Mouse (Mus musculus) heart, embryonic 11.5 days (tissue): Measurements from ENCODE around the gene Ank. TPM values are rescaled to one million over a fixed set of nuclear protein-coding genes. Genes with fewer than 3 reads are reported as not detected.

Experiments used
- ATAC-seq: fragments of 200-750 bp; cut with Nextera tagmentation; replicated peaks from 2 replicates; pipeline ENCODE4 v1.8.0; 2017; ENCODE audit warnings: moderate library complexity; ENCODE audit not compliant: insufficient number of reproducible peaks, low FRiP score, low TSS enrichment
- H3K27ac ChIP-seq: fragments of 300-500 bp; sonication (generic); 2 replicates; pipeline ENCODE4 v1.5.1; 2014; ENCODE audit warnings: mild to moderate bottlenecking, low read depth, low read length
- H3K27me3 ChIP-seq: fragments of 300-500 bp; sonication (generic); 2 replicates; pipeline ENCODE4 v1.6.1; 2014; ENCODE audit warnings: mild to moderate bottlenecking, low read length, mixed read lengths; ENCODE audit not compliant: control insufficient read depth, insufficient read depth
- H3K36me3 ChIP-seq: fragments of 300-500 bp; sonication (generic); 2 replicates; pipeline ENCODE4 v1.6.1; 2014; ENCODE audit warnings: mild to moderate bottlenecking, low read length, moderate library complexity, mixed read lengths; ENCODE audit not compliant: control insufficient read depth, insufficient read depth
- H3K4me1 ChIP-seq: fragments of 300-500 bp; sonication (generic); 2 replicates; pipeline ENCODE4 v1.6.1; 2014; ENCODE audit warnings: low read length; ENCODE audit not compliant: control insufficient read depth, insufficient read depth
- H3K4me2 ChIP-seq: fragments of 300-500 bp; sonication (generic); 2 replicates; pipeline ENCODE4 v1.6.1; 2014; ENCODE audit warnings: mild to moderate bottlenecking, moderate library complexity
- H3K4me3 ChIP-seq: fragments of 300-500 bp; sonication (generic); 2 replicates; pipeline ENCODE4 v1.5.1; 2014; ENCODE audit warnings: low read depth, low read length
- H3K9ac ChIP-seq: fragments of 300-500 bp; sonication (generic); 2 replicates; pipeline ENCODE4 v1.6.1; 2014; ENCODE audit warnings: mild to moderate bottlenecking, low read depth, low read length, moderate library complexity
- H3K9me3 ChIP-seq: fragments of 300-500 bp; sonication (generic); replicated peaks from 2 replicates; pipeline ENCODE4 v1.6.1; 2016; ENCODE audit warnings: low read length; ENCODE audit not compliant: control insufficient read depth
- WGBS: fragments of 180-500 bp; shearing (Covaris S2); extraction: QIAGEN DNeasy Blood & Tissue Kit; methylation state at CpG from one replicate; pipeline ENCODE4 v1.1.7; 2014; ENCODE audit not compliant: insufficient replicate concordance; 5-methylcytosine and 5-hydroxymethylcytosine counted together
- polyA plus RNA-seq: library from polyadenylated mRNA; unstranded; fragments of >200 nt; fragmentation: Nextera tagmentation; extraction: Ambion mirVana; gene quantifications from 2 replicates; pipeline ENCODE4 v1.2.1, GENCODE M21; 2014

Gene Ank
- polyA plus RNA-seq, 1 experiment from 2014 or later, result 13.5 TPM

DNA sequence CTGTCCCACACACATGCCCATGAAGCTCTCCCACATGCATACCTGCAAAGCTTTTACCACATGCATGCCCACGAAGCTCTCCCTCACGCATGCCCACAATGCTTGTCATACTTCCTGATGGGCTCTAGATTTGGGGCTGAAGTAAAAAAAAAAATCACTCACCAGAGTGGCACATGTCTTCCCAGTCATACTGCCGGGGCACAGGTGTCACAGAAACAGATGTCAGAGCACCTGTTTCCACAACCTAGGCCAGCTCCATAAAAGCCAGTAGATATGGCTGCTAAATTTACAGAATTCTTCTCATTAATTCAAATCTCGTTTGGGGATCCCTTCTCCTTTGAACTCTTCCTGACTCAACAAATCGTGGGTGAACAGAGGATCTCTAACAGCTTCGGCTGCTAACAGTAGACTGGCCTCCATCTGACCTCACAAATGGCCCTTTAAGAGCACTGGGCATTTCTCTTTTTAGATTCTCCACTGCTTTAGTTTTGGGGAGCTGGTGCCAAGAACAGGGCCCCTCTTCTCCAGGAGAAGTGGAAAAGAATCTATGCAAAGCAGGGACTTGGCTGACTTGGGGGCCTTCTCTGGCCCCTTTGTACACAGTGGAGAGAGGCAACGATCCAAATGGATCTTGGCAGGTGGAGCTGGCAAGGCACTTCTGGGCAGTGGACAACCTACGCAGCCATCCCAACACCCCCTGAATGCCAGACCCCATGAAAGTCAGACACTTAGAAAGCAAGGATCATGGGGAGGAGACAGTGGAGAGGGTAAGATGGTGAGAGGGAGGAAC, 108.7 kb downstream of the Ank start:
- 82% methylated on average over 8 of the region's 8 CpGs for WGBS
- no peak for ATAC-seq
- no peaks in the 10 kb centered on the region for H3K36me3 ChIP-seq
- H3K4me3 ChIP-seq, result no peak overlapping the region
- no peak overlapping the region for H3K27ac ChIP-seq
- no peak overlapping the region for H3K4me2 ChIP-seq
- peaks cover 5% of the 10 kb centered on the region; the same call in 1 of the 2 replicates for H3K4me1 ChIP-seq
- H3K9me3 ChIP-seq, result no peaks in the 10 kb centered on the region
- H3K9ac ChIP-seq, result no peak overlapping the region
- H3K27me3 ChIP-seq, result no peaks in the 10 kb centered on the region

DNA sequence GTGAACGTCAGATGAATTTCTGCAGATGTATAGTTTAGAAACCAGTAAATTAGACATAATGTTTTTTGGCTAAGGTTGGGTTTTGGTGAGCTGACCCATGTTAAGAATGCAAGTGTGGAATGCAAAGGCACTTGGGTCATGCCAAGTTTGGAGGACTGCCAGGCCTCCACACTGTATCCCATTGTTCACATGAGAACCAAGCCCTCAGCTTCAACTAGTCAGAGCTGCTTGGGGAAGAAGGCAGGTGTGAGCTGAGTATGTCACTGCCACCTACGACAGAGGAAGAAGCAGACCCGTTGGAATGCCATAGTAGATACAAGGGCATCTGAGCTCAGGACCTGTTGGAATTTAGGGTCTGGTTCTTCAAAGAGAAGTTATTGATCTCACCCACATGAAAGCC, 109.5 kb downstream of the Ank start:
- no peaks in the 10 kb centered on the region for H3K27me3 ChIP-seq
- H3K36me3 ChIP-seq, result no peaks in the 10 kb centered on the region
- H3K4me2 ChIP-seq, result no peak overlapping the region
- ATAC-seq, result no peak
- peaks cover 5% of the 10 kb centered on the region; the same call in 1 of the 2 replicates for H3K4me1 ChIP-seq
- no peak overlapping the region for H3K27ac ChIP-seq
- no peak overlapping the region for H3K9ac ChIP-seq
- H3K4me3 ChIP-seq, result no peak overlapping the region
- WGBS, result 45% methylated on average over 3 of the region's 3 CpGs
- no peaks in the 10 kb centered on the region for H3K9me3 ChIP-seq

DNA sequence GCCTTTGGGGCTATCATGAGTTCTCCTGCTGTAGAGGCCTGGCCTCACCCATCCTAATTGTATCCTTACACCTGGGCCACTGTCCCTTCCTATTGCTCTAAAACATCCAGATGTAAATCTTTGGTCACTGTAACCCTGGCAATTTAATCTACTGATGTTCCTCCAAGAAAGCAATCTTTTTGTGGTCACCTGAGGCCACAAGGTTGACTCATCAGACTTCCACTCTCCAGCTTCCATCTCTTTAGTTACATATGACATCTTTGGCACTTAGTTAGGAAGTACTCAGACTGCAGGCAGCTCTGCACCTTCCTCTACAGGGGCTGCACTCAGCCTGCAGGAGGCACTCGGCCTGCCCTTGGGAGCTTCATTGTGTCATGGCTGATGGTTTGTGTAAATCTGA, 110.4 kb downstream of the Ank start:
- no peak for ATAC-seq
- no peak overlapping the region for H3K4me3 ChIP-seq
- H3K9ac ChIP-seq, result no peak overlapping the region
- H3K9me3 ChIP-seq, result no peaks in the 10 kb centered on the region
- H3K27me3 ChIP-seq, result no peaks in the 10 kb centered on the region
- 77% methylated on average over 1 of the region's 1 CpGs for WGBS
- peaks cover 5% of the 10 kb centered on the region; the same call in 1 of the 2 replicates for H3K4me1 ChIP-seq
- no peak overlapping the region for H3K4me2 ChIP-seq
- no peak overlapping the region for H3K27ac ChIP-seq
- H3K36me3 ChIP-seq, result no peaks in the 10 kb centered on the region

DNA sequence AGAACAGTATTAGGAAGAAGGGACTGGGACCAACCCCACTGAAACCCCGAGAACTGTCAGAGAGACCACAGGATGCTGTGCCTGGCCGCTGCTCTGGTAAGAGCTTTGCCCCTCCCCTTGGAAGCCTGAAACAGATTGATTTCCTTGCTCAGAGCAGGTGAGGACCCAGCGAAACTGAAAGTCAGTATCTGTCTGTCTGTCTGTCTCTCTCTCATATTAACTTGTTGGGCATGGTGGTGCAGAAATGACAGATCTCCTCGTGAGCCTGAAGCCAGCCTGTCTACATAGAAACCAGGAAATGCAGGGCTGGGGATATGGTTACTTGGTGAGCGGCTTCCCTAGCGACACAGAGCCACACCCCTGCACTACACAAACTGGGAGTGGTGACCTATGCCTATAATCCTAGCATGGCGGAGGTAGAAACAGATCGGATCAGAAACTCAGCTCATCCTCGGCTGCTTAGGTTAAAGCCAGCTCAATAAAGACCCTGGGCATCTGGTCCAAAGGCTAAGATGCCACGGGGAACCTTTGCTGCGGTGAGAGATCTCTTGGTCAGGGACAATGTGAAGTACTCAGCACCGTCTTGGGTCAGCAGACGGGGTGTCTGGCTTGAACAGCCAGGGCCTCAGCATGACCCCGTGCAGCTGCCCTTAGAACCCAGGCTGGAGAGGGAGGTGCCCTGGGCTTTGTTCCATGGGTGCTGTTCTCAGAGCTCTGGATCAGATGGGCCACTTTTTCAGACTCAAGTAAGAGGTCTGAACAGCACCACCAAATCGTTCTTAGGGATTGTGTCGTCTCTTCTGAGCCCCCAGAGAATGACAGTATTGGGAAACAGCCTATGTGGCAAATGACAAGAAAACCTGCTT, 111.7 kb downstream of the Ank start:
- no peaks in the 10 kb centered on the region for H3K9me3 ChIP-seq
- no peaks in the 10 kb centered on the region for H3K27me3 ChIP-seq
- H3K4me3 ChIP-seq, result no peak overlapping the region
- no peak for ATAC-seq
- H3K27ac ChIP-seq, result no peak overlapping the region
- H3K9ac ChIP-seq, result no peak overlapping the region
- peaks cover 5% of the 10 kb centered on the region; the same call in 1 of the 2 replicates for H3K4me1 ChIP-seq
- H3K4me2 ChIP-seq, result no peak overlapping the region
- WGBS, result 80% methylated on average over 16 of the region's 16 CpGs
- H3K36me3 ChIP-seq, result no peaks in the 10 kb centered on the region

DNA sequence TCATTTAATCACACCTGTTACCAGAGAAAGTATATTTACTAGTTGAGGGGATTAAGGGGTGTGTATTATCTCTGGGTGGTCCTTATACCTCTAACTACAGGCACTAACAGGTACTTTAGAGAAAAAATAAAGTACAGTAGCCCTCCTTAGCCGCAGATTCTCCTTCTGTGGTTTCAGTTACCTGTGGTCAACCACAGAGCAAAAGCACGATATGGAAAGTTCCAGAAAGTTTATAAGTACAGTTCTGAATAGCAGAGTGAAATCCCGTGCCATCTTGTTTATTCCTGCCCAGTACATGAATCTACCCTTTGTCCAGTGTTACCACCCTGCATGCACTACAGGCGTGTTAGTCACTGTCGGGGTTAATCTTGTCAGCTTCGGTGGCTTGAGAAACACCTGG, 112.4 kb downstream of the Ank start:
- Histone ChIP-seq H3K4me3 (no peak overlapping the region), H3K9me3 (no peaks in the 10 kb centered on the region), H3K27me3 (no peaks in the 10 kb centered on the region), H3K4me2 (no peak overlapping the region), H3K4me1 (peaks cover 5% of the 10 kb centered on the region; the same call in 1 of the 2 replicates), H3K36me3 (no peaks in the 10 kb centered on the region), H3K27ac (no peak overlapping the region), H3K9ac (no peak overlapping the region)
- ATAC-seq, result no peak
- WGBS, result 90% methylated on average over 6 of the region's 6 CpGs

DNA sequence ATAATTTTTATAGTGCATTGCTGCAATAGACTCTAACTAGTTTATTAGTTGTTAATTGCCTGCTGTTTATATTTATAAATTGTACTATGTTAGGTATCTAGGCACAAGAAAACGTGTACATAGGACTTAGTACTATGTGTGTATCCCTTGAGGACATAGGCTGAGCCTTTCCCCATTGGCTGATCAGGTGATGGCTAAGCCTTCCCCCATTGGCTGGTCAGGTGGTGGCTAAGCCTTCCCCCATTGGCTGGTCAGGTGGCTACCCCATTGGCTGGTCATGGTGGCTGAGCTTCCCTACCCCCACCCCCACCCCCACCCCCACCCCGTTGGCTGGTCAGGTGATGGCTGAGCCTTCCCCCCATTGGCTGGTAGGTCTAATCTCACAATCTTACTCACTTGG, 113.4 kb downstream of the Ank start:
- Histone ChIP-seq H3K27me3 (no peaks in the 10 kb centered on the region), H3K9ac (no peak overlapping the region), H3K4me3 (no peak overlapping the region), H3K9me3 (no peaks in the 10 kb centered on the region), H3K4me2 (no peak overlapping the region), H3K4me1 (peaks cover 5% of the 10 kb centered on the region; the same call in 1 of the 2 replicates), H3K36me3 (no peaks in the 10 kb centered on the region), H3K27ac (no peak overlapping the region)
- no peak for ATAC-seq
- WGBS, result 84% methylated on average over 2 of the region's 2 CpGs

DNA sequence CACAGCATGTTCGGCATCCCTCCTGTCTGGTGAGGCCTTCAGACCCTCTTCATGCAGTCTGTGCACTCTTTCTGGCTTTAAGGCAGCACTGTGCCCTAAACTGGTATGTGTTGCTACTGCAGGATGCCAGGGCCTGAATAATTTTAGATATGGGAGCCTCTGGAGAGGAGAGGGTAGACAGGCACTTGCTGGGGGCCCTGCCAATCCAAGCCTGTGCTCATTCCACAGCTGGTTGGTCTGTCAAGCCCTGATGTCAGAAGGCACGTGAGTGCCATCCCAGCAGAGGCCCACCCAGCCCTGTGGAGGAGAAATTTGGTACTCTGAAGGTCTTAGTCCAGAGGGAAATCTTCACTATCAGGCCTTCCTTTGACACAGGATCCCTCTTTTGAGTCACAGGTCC, 114.3 kb downstream of the Ank start:
- peaks cover 5% of the 10 kb centered on the region; the same call in 1 of the 2 replicates for H3K4me1 ChIP-seq
- 90% methylated on average over 2 of the region's 2 CpGs for WGBS
- no peak for ATAC-seq
- H3K36me3 ChIP-seq, result no peaks in the 10 kb centered on the region
- no peak overlapping the region for H3K4me3 ChIP-seq
- no peak overlapping the region for H3K27ac ChIP-seq
- H3K9me3 ChIP-seq, result no peaks in the 10 kb centered on the region
- no peaks in the 10 kb centered on the region for H3K27me3 ChIP-seq
- H3K9ac ChIP-seq, result no peak overlapping the region
- no peak overlapping the region for H3K4me2 ChIP-seq

DNA sequence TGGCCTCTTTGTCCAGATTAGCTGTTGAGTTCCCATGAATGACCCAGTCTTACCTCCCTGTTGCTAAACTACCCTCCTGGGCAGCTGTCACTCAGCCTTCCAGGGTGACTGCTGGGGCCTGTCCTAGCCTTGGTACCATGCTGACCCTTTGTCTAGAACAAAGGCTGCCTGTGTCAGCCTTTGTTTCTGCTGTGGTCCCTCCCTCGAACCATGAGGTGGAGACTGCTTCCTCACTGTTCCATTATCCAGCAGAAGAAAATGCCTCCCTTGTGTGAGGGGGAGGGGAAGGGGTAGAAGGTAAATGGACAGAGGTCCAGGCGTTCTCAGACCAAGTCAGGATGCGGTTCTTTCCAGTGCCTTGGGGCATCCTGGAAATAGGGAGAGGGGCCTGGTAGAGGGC, 115.2 kb downstream of the Ank start:
- no peak overlapping the region for H3K4me3 ChIP-seq
- no peaks in the 10 kb centered on the region for H3K27me3 ChIP-seq
- no peak overlapping the region for H3K9ac ChIP-seq
- no peaks in the 10 kb centered on the region for H3K9me3 ChIP-seq
- no peak for ATAC-seq
- H3K36me3 ChIP-seq, result no peaks in the 10 kb centered on the region
- no peak overlapping the region for H3K4me2 ChIP-seq
- no peak overlapping the region for H3K27ac ChIP-seq
- no peaks in the 10 kb centered on the region for H3K4me1 ChIP-seq
- 61% methylated on average over 3 of the region's 3 CpGs for WGBS
